21 mouse cellular contexts compared by ENCODE assay signal in the genomic region with DNA sequence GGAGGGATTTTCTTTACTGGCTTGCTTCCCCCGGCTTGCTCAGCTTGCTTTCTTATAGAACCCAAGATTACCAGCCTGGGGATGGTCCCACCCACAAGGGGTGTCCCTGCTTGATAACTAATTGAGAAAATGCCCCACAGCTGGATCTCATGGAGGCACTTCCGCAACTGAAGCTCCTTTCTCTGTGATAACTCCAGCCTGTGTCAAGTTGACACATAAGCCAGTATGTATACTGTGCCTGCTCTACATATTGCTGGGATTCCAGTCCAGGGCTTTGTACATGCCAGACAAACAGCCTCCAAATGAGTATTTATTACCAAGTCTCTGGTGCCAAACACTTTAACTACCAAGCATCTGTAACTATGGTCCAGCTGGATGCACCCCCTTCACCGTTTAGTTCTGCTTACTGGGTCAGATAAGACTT. TPM values are rescaled to one million over a fixed set of nuclear protein-coding genes. Genes with fewer than 3 reads are reported as not detected.
DNase-seq lines count a peak whose midpoint lies in the region; ATAC-seq and TF ChIP-seq lines count a peak whose summit lies in the region.
"Had no signal": no experiment of that assay in that cellular context is flagged by ENCODE, and none has a peak within 500 bp of the region (broad histone marks: within the 10 kb centered on the region; RNA-seq: fewer than 3 reads in every experiment).

No protein-coding gene starts in this region.

- peak; percentile 16 for DNase-seq in kidney, postnatal 14 days
- DNase-seq in c-Kit-positive CD71-positive TER-119-negative erythroid progenitor cells, embryonic 14.5 days (ENCODE audit: low read depth), result peak; percentile 57
- peak in 2 of 3 experiments; percentile 37 to 38 for DNase-seq in liver, embryonic 14.5 days (ENCODE audit: low read depth in 3 of 3, low spot score in 3 of 3)
- DNase-seq in cerebellum, postnatal 10 days, result no peak
- DNase-seq in spleen, adult 12 weeks (ENCODE audit: low spot score), result no peak
- DNase-seq: adrenal gland, postnatal 25 days; B cell, adult 2 months; cerebellum, adult 9-10 months; gastrocnemius, postnatal 25 days; heart, adult 2 months; left cerebral cortex, postnatal 4 days; thymus, postnatal 14 days had no signal

- 59% methylated on average over 3 of the region's 3 CpGs for WGBS in kidney, embryonic 15.5 days
- 13% methylated on average over 3 of the region's 3 CpGs for WGBS in liver, embryonic 14.5 days (ENCODE audit: insufficient replicate concordance)
- 81% methylated on average over 3 of the region's 3 CpGs for WGBS in forebrain, embryonic 15.5 days

- H3K4me1 ChIP-seq in kidney, embryonic 15.5 days, result 0 out of 2 replicates have a peak, but pooled peaks cover 3% of the 10 kb centered on the region
- peaks cover 3 to 12% of the 10 kb centered on the region in 2 experiments for H3K4me1 ChIP-seq in liver, embryonic 14.5 days (replicated peaks; ENCODE audit: control insufficient read depth in 2 of 2, insufficient read depth in 2 of 2, low read length in 1 of 2)
- no peaks in the 10 kb centered on the region for H3K4me1 ChIP-seq in forebrain, embryonic 15.5 days
- H3K4me1 ChIP-seq: hindbrain, embryonic 12.5 days; midbrain, embryonic 10.5 days had no signal

- H3K27ac ChIP-seq in kidney, embryonic 15.5 days, result no peak overlapping the region
- no peak overlapping the region for H3K27ac ChIP-seq in liver, embryonic 14.5 days
- no peak overlapping the region for H3K27ac ChIP-seq in forebrain, embryonic 15.5 days (replicated peaks)
- H3K27ac ChIP-seq: embryonic facial prominence, embryonic 15.5 days; heart, adult 2 months; hindbrain, embryonic 12.5 days; limb, embryonic 15.5 days; midbrain, embryonic 10.5 days had no signal

- peak; percentile 59 for TF ChIP-seq EP300 in liver, embryonic 14.5 days (IDR thresholded peaks at IDR 0.05; ENCODE audit: low read depth)

- H3K9me3 ChIP-seq in kidney, embryonic 15.5 days (replicated peaks), result no peaks in the 10 kb centered on the region
- H3K9me3 ChIP-seq in liver, embryonic 14.5 days (ENCODE audit: control insufficient read depth, low read length), result no peaks in the 10 kb centered on the region
- H3K9me3 ChIP-seq in forebrain, embryonic 15.5 days, result no peaks in the 10 kb centered on the region
- H3K9me3 ChIP-seq: embryonic facial prominence, embryonic 15.5 days; G1E; hindbrain, embryonic 12.5 days; limb, embryonic 15.5 days; midbrain, embryonic 10.5 days had no signal

- no peaks in the 10 kb centered on the region for H3K36me3 ChIP-seq in kidney, embryonic 15.5 days
- no peaks in the 10 kb centered on the region for H3K36me3 ChIP-seq in liver, embryonic 14.5 days (replicated peaks; ENCODE audit: control insufficient read depth, insufficient read depth, low read depth)
- H3K36me3 ChIP-seq in forebrain, embryonic 15.5 days, result no peaks in the 10 kb centered on the region
- H3K36me3 ChIP-seq: embryonic facial prominence, embryonic 15.5 days; G1E; hindbrain, embryonic 12.5 days; limb, embryonic 15.5 days had no signal

- no peak for TF ChIP-seq CTCF in liver, embryonic 14.5 days (IDR thresholded peaks at IDR 0.05; ENCODE audit: low read depth)

- no peak overlapping the region for H3K4me2 ChIP-seq in kidney, embryonic 15.5 days
- H3K4me2 ChIP-seq in liver, embryonic 14.5 days (ENCODE audit: low read depth), result peak overlapping the region; percentile 24
- H3K4me2 ChIP-seq in forebrain, embryonic 15.5 days (replicated peaks), result no peak overlapping the region
- H3K4me2 ChIP-seq: embryonic facial prominence, embryonic 15.5 days; hindbrain, embryonic 12.5 days; limb, embryonic 15.5 days had no signal

- H3K4me3 ChIP-seq in kidney, embryonic 15.5 days (replicated peaks), result no peak overlapping the region
- H3K4me3 ChIP-seq in liver, embryonic 14.5 days (ENCODE audit: insufficient read depth in 1 of 2, low read depth in 2 of 2, low read length in 2 of 2), result no peak overlapping the region
- no peak overlapping the region for H3K4me3 ChIP-seq in forebrain, embryonic 15.5 days
- H3K4me3 ChIP-seq: embryonic facial prominence, embryonic 15.5 days; heart, adult 2 months; hindbrain, embryonic 12.5 days; limb, embryonic 15.5 days; midbrain, embryonic 10.5 days had no signal

- ATAC-seq in kidney, embryonic 15.5 days (replicated peaks; ENCODE audit: low FRiP score), result no peak
- peak; percentile 85 for ATAC-seq in liver, embryonic 14.5 days (ENCODE audit: insufficient read depth)
- no peak for ATAC-seq in forebrain, embryonic 15.5 days (replicated peaks)
- ATAC-seq: forebrain, embryonic 14.5 days; intestine, postnatal 0 days had no signal

- no peaks in the 10 kb centered on the region for H3K27me3 ChIP-seq in kidney, embryonic 15.5 days
- no peaks in the 10 kb centered on the region for H3K27me3 ChIP-seq in liver, embryonic 14.5 days (ENCODE audit: control insufficient read depth, insufficient read depth, low read length)
- H3K27me3 ChIP-seq in forebrain, embryonic 15.5 days, result no peaks in the 10 kb centered on the region
- H3K27me3 ChIP-seq: embryonic facial prominence, embryonic 15.5 days; hindbrain, embryonic 12.5 days; limb, embryonic 15.5 days had no signal

- H3K9ac ChIP-seq in kidney, embryonic 15.5 days, result no peak overlapping the region
- no peak overlapping the region; the same call in 1 of the 2 replicates for H3K9ac ChIP-seq in liver, embryonic 14.5 days (replicated peaks)
- H3K9ac ChIP-seq in forebrain, embryonic 15.5 days (replicated peaks), result no peak overlapping the region
- H3K9ac ChIP-seq: embryonic facial prominence, embryonic 15.5 days; hindbrain, embryonic 12.5 days; limb, embryonic 15.5 days had no signal

RNA-seq across cellular contexts. Expression of gene Tpst1, which starts 5.3 kb away (rescaled TPM):
- polyA plus RNA-seq in kidney, embryonic 15.5 days (2015; fragmentation: Nextera tagmentation; extraction: Ambion mirVana), result 67.7 and 72.5 TPM in 2 replicates
- 8.4 and 10.0 TPM in 2 replicates for polyA plus RNA-seq in liver, embryonic 14.5 days (2012; rRNA removed)
- 22.3 and 22.8 TPM in 2 replicates for polyA plus RNA-seq in liver, embryonic 14.5 days (2014; fragmentation: Nextera tagmentation; extraction: Ambion mirVana)
- 57.5 and 57.7 TPM in 2 replicates for polyA plus RNA-seq in forebrain, embryonic 15.5 days (2015; fragmentation: Nextera tagmentation; extraction: Ambion mirVana)
- polyA plus RNA-seq: G1E had no signal

RNA-seq across cellular contexts. Expression of gene Crcp, which starts 38.8 kb away (rescaled TPM):
- polyA plus RNA-seq in kidney, embryonic 15.5 days (2015; fragmentation: Nextera tagmentation; extraction: Ambion mirVana), result 39.0 and 40.6 TPM in 2 replicates
- polyA plus RNA-seq in liver, embryonic 14.5 days (2012; rRNA removed), result 8.6 and 15.8 TPM in 2 replicates
- polyA plus RNA-seq in liver, embryonic 14.5 days (2014; fragmentation: Nextera tagmentation; extraction: Ambion mirVana), result 14.7 and 16.1 TPM in 2 replicates
- 72.9 and 82.8 TPM in 2 replicates for polyA plus RNA-seq in forebrain, embryonic 15.5 days (2015; fragmentation: Nextera tagmentation; extraction: Ambion mirVana)

RNA-seq across cellular contexts. Expression of gene Asl, which starts 38.8 kb away (rescaled TPM):
- 49.9 and 50.6 TPM in 2 replicates for polyA plus RNA-seq in kidney, embryonic 15.5 days (2015; fragmentation: Nextera tagmentation; extraction: Ambion mirVana)
- polyA plus RNA-seq in liver, embryonic 14.5 days (2012; rRNA removed), result 26.1 and 30.4 TPM in 2 replicates
- 39.8 and 47.3 TPM in 2 replicates for polyA plus RNA-seq in liver, embryonic 14.5 days (2014; fragmentation: Nextera tagmentation; extraction: Ambion mirVana)
- 23.1 and 29.5 TPM in 2 replicates for polyA plus RNA-seq in forebrain, embryonic 15.5 days (2015; fragmentation: Nextera tagmentation; extraction: Ambion mirVana)

Comparison
In these comparisons a context has a peak if more than half of its experiments do, and no peak if none do; other contexts are left out.
1. DNase-seq: peak in kidney, postnatal 14 days (single experiment), c-Kit-positive CD71-positive TER-119-negative erythroid progenitor cells, embryonic 14.5 days (single experiment) and liver, embryonic 14.5 days (2 of 3); none in cerebellum, postnatal 10 days (0 of 2) and spleen, adult 12 weeks (single experiment).